Mouse (Mus musculus) A20 (cell line): Measurements from ENCODE around the gene Kcnip1.
A peak's percentile ranks its signal among the peaks of the same experiment; 100 is the strongest.

ENCODE experiments used
- DNase-seq: peaks from one replicate; pipeline ENCODE4 v3.0.0-alpha.2; 2011; ENCODE audit warnings: low read depth, low spot score

Kcnip1 gene

DNA sequence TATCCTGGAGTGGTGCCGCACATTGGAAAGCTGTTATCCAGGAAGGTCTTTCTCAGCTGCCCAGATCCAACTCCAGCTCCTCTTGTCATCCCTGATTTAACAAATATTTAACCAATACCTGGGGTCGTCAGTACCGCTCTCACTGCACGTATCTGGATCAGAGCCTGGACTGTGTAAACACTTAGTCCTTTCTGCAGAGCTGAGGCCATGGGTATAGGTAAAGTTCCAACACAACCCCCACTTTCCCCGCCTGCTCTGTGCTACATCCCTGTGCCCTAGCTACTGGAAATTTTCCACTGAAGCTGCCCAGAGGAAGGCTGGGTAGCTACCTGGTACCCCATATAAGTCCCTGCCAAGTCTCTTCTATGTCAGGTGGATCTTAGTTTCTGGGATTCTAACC is 3.0 kb downstream of the Kcnip1 start:
- DNase-seq = no peak

DNA sequence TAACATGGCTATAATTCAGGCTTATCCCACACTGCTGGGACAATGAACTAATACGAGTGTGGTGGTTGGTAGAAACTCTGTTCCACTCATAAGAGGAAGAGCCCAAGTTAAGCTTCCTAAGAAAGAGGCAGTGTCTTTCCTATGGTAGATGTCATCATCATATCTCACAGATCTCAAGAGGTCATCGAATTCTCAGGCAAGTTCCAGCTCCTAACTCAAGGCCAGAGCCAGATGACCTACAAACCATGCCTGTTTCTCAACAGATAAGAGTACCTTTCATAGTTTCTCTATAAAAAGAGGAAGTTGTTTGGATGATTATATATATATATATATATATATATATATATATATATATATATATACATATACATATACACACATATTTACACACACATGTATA is 6.4 kb downstream of the Kcnip1 start:
- DNase-seq = no peak

DNA sequence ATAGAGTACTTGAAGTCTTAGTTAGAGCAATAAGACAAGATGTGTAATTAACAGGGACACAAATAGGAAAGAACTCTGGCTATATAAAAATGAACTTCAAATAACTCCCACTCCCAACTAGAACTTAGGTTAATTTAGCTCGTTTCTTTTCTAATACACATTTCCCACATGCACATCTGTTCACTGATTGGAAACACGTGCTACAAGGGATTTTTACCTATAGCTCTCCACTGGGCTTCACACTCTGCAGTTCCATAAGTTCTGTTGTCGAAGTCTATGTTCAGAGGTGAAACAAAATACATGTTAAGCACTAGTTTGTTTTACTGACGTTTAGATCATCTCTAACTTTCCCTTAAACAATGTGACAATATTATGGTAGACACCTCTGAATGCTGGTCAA is 12.8 kb downstream of the Kcnip1 start:
- no peak for DNase-seq

DNA sequence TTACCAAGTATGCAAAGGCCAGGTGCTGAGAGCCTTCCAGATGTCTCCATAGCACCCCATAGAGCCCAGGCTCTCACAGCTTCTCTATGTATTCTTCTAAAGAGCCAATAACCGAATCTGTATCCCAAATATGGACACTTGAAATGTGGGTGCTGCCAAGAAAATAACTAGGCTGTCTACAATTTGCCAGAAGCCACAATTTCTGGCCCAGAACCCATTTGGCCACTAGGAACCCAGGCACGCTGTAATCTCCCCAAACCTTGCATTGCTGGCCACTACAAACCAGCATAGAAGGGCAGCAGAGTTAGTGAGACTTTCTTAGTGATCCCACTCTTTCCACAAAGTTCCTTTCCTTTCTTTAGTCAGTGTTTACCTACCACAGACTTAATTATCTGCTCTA is 17.8 kb downstream of the Kcnip1 start:
- no peak for DNase-seq

DNA sequence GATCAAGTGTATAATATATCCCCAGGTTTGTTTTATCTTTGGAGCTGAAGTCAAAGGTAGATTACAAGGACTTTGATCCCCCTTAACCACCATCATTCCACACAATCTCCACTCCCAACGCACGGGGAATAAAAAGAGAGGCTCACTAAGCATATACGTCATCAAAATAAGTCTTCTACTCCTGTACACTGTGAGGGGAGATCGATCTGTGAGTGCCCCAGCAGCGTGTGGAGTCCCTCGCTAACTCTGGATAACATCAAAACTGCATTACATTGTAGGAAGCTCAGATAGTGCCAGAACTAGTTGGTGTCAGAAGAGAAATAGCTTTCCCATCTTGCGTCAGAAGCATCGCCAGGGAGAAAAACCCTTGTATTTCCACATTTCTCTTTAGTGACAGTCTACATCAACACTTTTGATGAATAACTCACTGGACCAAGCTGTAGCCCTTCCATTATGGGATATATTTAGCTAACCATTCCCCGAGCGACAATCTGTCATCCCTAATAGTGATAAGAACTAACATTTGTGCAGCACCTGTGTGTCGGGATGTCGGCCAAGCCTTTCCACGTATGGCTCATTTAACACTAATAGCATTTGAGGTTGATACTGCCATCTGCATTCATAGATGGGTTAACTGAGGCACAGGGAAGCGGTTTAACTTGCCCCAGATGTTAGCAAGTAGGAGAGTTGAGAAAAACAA is 18.5 kb downstream of the Kcnip1 start:
- DNase-seq = no peak

DNA sequence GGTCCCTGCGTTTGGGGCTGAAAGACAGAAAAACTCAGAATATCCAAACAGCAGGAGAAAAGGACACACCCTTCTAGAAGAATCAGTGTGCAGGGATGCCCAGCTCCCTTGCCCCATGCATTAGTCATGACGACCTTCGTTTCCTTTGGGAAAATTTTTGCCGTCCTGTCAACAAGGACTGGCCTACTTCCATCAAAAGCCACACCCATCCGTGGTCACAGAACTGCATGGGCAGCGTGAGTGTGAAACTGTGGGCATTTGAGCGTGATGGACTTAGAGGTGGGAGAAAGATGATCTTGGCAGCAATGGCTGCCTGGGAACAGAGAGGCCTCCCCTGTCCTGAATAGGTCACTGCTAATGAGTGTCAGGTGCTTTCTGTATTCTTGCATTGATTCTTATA is 20.8 kb downstream of the Kcnip1 start:
- no peak for DNase-seq

DNA sequence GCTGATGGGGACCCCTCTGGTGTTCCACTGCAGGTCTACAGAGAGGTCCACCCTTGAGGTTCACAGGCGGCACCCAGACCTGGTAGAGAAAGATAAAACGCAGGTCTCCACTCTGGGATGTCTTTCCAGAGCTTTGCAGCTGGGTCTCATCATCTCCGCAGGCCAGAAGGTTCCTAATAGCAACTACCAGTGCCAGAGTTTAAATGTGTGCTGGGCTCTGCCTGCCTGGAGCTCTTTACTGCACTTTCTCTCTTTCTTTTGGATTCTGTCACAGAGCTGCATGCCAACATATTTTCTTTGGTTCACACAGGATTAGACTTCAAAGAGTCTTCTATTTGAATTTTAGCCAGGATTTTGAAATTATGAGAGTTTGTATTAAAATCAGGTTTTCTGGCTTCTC is 23.8 kb downstream of the Kcnip1 start:
- no peak for DNase-seq

DNA sequence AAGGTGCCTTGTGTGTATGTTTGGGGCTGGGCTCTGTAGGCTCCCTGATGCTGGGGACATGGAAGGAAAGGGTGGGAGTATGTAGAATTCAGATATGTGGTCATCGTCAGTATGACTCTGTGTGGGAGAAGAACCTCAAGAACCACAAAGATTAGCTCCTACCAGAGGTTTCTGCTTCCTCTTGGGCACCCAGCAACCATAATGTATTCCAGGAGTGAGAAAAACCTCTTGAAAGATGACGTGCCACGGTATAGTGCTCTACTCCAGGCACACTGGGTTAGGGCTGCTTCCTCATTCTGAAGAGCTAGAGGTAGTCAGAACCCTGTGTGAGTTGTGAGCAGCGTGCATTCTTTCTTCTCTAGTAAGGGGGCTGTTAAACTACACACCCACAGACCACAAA is 25.2 kb downstream of the Kcnip1 start:
- DNase-seq = peak; percentile 33

DNA sequence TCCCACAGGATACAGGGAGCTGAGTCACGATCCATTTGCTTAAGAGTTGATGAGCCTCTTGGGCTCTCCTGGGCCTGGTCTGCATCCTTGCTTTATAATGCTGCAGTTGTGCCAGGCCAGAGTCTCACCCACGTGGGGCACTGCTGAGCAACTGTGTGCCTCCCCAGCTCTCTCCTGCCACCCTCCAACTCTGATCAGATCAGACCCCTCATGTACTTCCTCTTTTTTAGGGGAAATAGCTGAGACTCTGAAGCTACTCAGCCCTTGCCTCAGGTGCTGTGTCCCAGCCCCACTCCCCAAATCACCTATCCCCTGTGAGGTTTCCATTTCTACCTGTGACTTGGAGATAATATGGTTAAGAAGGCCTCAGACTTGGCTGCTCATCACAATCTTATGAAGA is 27.6 kb downstream of the Kcnip1 start:
- peak; percentile 69 for DNase-seq

DNA sequence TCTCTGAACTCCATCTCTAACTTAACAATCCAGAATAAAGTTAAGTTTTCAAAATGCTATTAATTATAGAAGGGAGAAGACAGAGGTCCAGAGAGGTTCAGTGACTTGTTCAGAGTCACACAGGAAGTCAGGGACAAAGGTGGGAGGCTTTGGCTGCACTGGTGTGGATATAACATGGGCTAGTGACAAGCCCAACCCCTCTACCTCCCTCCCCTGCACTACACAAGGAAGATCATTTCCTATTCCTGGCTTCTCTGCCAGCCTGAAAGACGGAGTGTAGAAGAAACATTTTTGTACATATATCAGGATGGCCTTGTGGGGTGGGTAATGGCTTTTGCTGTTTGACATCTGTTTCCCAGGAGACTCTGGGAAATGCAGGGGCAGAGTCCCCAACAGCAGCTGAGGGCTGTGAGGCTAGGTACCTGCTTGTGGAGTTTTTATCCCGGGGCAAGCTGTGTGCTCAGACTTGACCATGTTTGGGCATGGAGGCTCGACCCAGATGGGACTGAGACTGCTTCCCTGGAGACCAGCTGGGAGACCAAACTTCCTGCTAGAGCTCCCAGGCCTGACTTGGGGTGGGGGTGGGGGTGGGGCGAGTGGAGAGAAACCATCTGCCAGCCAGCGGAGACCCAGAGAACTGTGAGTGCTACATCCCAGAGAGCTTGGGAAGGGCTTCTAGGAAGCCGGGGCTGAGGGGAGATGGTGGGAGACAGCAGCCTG is 30.1 kb downstream of the Kcnip1 start, which contains the start of gene Kcnmb1:
Gene Kcnmb1, plus strand, starts transcription at position 326 of the 720 bp plus-strand sequence.
- no peak for DNase-seq

DNA sequence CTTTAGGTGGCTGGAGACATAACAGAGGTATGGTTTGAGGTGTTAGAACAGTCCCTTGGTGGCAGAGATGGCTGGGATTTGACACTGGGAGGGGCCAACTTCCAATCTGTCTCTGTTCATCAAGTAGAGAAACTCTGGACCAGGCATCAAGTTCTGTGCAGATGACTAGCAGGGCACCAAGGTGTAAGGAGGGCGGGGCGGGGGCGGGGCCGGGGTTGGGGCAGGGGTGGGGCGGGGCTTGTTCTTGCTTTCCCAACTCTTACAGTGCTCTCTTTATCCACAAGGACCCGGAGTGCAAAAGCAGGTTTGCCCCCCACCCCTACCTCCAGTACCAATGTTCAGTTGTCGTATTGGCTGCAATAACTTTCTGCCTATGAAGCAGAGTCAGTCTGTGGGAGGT is 30.8 kb downstream of the Kcnip1 start:
- DNase-seq = no peak

DNA sequence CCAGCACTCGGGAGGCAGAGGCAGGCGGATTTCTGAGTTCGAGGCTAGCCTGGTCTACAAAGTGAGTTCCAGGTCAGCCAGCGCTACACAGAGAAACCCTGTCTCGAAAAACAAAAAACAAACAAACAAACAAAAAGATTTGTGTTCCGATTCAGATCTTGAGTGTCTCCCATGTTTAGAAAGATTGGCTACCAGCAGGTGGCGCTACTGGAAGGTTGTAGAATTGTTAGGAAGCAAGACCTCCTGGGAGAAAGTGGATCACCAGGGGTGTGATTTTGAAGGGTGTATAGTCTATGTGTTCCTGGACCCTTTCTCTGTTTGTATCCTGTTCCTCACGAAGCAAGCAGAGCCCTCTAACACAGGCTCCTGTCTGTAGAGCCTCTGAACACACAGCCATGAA is 34.2 kb downstream of the Kcnip1 start:
- DNase-seq = peak; percentile 48

DNA sequence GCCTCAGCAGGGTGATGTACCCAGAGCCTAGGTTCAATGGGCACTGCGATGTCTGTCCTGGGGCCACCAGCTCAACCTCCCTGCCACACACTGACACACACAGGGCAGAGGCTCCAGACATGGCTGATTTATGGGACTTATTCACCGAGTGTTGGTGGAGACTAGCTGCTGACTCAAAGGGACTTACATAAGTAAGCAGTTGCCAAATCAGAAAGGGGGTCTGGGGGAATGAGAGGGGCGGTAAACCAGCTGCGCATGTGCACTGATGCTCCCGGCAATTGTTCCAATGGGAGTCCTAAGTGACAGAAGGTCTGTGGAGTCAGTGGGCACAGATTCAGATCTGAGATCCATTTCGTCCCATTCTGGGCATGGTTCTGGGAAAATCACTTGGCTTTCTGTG is 35.4 kb downstream of the Kcnip1 start:
- no peak for DNase-seq

DNA sequence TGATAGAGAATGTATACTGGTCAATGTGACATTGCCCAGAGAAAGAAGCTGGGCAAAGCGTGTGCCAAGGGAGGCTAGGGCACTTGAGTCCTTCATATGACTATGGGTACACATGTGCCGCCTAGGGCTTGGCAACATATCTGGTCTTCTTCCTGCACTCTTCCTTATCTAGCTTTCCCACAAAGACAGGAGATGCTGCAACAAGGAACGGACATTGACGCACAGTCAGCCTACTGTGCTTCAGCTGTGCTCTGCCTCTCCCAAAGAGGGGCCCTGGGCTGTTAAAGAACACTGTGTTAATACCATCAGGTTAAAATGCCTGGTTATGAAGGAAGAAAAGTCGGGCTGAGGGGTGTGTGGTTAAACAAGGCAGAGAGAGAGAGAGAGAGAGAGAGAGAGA is 36.3 kb downstream of the Kcnip1 start:
- DNase-seq = no peak

DNA sequence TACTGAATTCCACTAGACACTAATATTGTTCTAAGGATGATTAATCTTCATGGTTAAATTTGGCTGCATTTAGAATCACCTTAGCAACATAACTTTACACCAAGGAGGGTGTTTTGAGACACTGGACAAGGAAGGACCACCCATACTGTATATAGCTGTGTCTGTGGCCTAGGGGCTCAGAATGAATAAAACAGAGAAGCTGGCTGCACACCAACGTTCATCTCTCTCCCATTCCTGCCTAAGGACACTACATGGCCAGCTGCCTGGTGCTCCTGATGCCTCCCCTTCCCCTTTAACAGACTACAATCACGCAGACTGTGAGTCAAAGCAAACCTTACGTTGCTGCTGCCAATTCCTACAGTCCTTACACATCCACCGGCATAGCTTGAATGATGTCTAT is 37.0 kb downstream of the Kcnip1 start:
- no peak for DNase-seq

DNA sequence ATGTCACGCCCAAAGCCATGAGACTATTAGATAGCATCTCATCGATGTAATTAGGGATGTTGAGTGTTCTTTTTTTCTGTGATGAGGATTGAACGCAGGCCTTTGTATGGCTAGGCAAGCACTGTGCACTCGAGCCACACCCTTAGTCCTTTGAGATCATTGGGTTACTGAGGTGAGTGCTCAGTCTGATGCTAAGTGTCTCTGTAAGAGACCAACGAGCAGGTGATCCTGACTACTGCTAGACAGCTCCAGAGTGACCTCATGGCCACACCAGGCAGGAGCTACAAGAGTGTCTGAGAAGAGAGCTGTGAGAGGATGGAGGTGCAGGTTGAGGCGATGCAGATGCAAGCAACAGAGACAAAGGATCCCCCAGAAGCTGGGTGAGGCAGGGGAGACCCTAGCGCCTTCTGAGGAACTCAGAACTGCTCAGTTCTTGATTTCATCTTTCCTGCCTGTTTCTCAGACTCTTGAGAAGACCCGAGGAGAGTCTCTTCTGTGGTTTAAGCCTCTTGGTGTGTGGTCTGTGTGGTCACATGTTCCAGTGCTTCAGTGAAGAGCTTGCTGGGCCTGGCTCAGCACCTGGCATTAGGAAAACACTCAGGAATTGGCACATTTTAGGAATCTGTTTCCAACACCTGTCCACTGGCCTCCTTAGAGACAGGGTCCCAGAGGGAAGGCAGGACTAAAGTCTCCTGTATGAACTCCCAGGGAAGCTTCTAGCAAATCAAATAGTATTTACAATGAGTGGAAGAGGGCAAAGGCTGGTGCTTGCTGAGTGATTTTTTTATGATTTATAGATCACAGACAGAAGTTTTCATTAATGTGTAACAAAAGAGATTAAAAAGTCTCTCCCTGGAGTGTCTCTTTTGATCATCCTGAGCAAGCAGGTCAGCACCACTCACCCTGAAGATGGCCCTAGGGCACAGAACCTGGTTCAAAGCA is 41.0 kb downstream of the Kcnip1 start:
- DNase-seq = no peak

DNA sequence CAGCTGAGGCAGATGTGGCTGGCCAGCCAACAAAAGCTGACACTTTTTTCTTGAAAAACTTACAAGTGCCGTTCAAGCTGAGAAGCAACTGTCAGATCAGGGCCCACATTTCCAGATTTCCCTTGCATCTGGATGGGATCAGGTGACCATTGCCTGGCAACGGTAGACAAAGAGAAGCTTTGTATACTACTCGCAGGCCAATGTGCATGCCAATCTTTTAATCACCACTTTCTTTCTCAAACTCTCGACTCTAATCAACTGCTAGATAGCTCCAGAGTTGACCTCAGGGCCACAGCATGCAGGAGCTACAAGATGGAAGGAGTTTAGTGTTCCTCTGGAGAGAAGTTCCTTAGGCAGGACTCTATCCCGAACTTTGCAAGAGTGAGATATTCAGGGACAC is 41.8 kb downstream of the Kcnip1 start:
- no peak for DNase-seq

DNA sequence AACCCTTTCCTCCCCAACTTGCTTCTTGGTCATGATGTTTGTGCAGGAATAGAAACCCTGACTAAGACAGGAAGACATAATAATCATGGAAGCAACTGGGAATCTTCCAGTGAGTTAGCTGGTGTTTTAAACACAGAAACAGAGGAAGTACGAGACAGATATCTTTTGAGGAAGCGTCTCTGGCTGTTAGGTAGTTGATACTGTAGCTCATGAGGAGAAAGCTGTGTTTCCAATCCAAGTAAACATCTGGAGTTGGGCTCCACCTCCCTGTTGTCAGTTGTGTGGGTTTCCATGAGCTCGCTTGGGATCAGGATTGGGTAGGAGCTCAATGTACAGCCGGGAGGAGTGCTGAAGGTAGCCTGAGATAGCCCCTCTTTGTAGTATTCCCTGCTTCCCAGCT is 46.5 kb downstream of the Kcnip1 start:
- DNase-seq = no peak

DNA sequence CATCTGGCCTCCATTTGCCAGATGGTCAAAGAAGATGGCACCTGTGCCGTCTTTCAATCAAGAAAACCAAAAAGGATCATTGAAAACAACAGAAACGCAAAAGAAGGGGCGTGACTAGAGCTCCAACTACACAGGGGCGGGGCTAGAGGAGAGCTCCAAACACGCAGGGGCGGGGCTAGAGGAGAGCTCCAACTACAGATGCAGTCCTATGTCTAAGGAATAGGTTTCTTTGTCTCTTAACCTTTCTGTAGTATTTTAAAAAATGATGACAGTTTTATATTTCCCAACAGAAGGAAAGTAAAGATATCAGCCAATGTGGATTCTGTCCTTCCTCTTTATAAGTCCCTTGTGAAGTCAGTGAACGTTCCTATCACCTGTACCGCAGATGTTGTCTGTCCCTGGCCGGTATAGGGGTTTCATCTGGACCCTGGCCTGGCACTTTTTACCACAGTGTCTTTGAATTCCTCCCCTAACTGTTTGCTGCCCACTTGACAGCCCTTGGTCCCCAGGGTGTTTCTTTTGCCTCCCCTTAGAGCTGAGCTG is 48.1 kb downstream of the Kcnip1 start:
- DNase-seq = no peak

DNA sequence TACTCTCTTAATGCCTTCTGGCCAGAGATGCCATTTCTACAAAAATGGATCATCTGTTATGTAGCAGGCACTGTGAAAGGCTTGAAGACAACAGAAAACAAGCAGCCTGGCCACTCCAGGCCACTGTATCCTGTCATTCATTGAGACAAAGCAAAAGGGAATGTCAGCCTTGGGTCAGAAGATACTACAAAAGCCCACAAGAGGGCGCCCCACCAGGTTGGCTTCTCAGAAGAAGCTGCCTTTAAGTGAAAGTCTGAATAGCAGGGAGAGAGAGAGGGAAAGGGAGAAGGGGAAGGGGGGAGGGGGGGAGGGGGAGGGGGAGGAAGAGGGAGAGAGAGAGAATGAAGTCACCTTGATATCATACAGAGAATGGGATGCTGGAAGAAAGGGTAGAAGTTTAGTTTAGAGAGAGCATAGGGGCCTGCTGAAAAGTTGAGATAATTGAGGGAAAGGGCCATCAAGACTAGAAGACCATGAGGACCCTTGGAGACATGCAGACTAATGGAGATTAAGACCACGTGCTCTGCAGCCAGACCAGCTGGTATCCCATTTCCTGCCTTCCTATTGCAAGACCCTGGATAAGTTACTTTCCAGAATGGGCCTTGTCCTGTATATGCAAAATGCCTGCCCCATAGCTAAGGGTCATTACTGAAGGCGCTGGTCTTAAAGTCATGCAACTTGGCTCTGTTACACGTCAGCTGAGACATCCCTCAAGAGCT is 48.7 kb downstream of the Kcnip1 start:
- peak; percentile 42 for DNase-seq

DNA sequence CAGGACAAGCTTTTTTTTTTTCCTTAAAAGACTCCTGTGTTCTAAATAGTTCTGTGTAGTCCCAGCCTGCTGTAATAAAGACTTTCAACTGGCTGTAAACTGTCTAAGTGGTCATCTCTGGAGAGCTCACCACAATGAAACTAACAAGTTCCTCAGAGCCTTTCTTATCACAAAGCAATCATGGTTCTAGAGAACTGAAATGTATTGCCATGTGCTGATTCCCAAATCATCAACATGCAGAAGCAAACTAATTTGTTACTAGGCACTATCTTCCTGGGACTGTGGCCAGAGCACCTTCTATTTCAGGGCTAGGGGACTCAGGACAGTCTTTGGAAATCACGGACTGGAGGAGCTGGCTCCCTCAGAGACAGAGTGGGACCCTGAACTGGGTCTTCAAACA is 49.4 kb downstream of the Kcnip1 start:
- no peak for DNase-seq
